Mouse (Mus musculus) left cerebral cortex, adult 11 months (tissue): ENCODE data around the gene 4921511M17Rik.
"Not testable (repeated sequence)": the region's sequence is repeated elsewhere in the genome, so short reads cannot be mapped to it uniquely, and the experiment has no call there.

Experiments used
- DNase-seq: peaks from one replicate; pipeline ENCODE4 v3.0.0; 2022; ENCODE audit warnings: low spot score

The 4921511M17Rik gene

DNA sequence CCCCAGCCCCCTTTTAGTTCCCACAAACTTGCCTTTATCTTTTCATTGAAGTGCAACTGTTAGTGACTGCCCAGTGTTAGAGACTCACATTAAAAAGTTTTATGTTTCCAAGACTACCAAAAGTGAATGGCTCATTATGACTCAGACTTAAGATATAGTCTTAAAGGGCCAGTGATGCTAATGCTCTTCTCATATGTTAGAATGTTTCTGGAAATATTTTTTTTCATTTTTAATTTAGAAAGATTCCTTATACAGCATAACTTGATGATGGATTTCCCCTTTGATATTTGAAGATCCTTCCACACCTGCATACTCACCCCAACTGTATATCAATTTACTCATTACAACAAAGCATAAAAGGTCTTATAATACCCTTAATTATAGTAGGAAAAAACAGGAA, at the start of gene 4921511M17Rik:
Gene 4921511M17Rik (minus strand): TSS at position 101 of the 400 bp plus-strand sequence.
- DNase-seq: not testable (repeated sequence)

DNA sequence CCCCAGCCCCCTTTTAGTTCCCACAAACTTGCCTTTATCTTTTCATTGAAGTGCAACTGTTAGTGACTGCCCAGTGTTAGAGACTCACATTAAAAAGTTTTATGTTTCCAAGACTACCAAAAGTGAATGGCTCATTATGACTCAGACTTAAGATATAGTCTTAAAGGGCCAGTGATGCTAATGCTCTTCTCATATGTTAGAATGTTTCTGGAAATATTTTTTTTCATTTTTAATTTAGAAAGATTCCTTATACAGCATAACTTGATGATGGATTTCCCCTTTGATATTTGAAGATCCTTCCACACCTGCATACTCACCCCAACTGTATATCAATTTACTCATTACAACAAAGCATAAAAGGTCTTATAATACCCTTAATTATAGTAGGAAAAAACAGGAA, 21.3 kb upstream of the 4921511M17Rik start, which contains the start of gene Gm10057:
Gene Gm10057 (minus strand): TSS at position 101 of the 400 bp plus-strand sequence.
- DNase-seq: not testable (repeated sequence)

DNA sequence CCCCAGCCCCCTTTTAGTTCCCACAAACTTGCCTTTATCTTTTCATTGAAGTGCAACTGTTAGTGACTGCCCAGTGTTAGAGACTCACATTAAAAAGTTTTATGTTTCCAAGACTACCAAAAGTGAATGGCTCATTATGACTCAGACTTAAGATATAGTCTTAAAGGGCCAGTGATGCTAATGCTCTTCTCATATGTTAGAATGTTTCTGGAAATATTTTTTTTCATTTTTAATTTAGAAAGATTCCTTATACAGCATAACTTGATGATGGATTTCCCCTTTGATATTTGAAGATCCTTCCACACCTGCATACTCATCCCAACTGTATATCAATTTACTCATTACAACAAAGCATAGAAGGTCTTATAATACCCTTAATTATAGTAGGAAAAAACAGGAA, 21.1 kb downstream of the 4921511M17Rik start, which contains the start of gene Samt1:
Gene Samt1 (minus strand): TSS at position 101 of the 400 bp plus-strand sequence.
- DNase-seq: not testable (repeated sequence)

DNA sequence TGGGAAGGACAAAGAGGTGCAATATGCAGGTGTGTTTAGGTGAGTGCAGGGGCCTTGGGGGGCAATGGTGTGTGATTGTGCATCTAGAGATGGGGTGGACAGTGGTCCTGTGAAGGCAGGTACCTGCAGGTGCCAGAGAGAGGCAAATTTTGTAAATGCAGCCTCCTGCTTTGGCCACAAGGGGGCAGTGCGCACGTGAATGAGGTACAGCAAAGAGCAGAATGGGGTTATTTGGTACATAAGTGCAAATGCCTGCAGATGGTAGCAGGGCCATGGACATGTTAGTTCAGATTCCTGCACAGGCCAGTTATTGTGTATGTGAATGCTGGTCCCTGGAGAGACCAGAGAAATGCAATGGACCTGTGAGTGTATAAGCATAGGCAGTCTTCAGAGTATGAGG, 56.7 kb downstream of the 4921511M17Rik start:
- not testable (repeated sequence) for DNase-seq

DNA sequence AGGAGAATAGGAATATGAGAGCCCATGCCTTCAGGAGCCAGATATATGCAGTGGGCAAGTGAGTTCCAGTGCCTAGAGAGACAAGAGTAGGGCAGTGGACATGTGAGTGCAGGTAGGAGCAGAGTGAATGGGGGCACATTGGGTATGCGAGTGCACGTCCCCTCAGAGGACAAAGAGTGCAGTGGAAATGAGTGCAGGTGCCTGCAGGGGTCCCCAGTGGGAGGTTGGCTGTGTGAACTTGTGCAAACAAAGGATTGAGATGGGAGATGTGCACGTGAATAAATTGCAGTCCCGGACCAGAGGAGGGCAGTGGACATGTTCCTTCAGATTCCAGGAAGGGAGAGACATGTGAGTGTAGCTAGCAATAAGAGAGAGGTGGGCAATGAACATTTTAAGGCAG, 57.2 kb downstream of the 4921511M17Rik start:
- DNase-seq: not testable (repeated sequence)

DNA sequence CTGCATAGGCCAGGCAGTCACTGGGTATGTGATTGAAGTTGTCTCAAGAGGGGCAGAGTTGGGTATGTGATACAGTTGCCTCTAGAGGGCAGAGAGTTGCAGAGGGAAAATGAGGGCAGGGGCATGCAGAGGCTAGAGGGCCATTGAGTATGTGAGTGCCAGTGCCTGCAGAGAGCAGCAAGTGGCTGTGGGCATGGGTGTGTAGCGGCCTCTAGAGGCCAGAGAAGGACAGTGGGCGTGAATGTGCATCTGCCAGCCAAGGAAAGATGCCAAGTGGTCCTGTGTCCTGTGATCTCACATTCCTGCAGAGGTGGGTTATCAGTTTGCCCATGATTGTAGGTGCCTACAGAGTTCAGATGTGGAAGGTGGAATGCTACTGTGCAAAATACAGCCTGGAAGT, 59.2 kb downstream of the 4921511M17Rik start:
- DNase-seq: no peak
